Mouse (Mus musculus): ENCODE results near the gene Cd38. TPM values are rescaled to one million over a fixed set of nuclear protein-coding genes. Genes with fewer than 3 reads are reported as not detected.

The Cd38 gene
- polyA plus RNA-seq, 1 experiment from 2014 or later: 6.7 TPM

- peaks cover 5% of the 10 kb centered on the region; the same call in 1 of the 2 replicates for H3K9me3 ChIP-seq
- H3K36me3 ChIP-seq (replicated peaks): no peaks in the 10 kb centered on the region
- H3K27ac ChIP-seq: no peak overlapping the region
- peaks cover 7% of the 10 kb centered on the region for H3K4me1 ChIP-seq
- WGBS: 83% methylated on average over 3 of the region's 3 CpGs
- H3K27me3 ChIP-seq (ENCODE audit: poor library complexity, severe bottlenecking): no peaks in the 10 kb centered on the region
- no peak for DNase-seq (ENCODE audit: extremely low spot score, low spot score)
- no peak overlapping the region for H3K4me3 ChIP-seq
Observed at GRCm38 (mm10) chr5:43842576-43843155, 25.7 kb upstream of the Cd38 start.

- Histone ChIP-seq H3K27me3 (ENCODE audit: poor library complexity, severe bottlenecking) (no peaks in the 10 kb centered on the region), H3K4me3 (no peak overlapping the region), H3K36me3 (replicated peaks) (no peaks in the 10 kb centered on the region), H3K9me3 (peaks cover 5% of the 10 kb centered on the region; the same call in 1 of the 2 replicates), H3K27ac (no peak overlapping the region), H3K4me1 (peaks cover 7% of the 10 kb centered on the region)
- 92% methylated on average over 5 of the region's 5 CpGs for WGBS
- no peak for DNase-seq (ENCODE audit: extremely low spot score, low spot score)
Observed at GRCm38 (mm10) chr5:43845083-43845482, 23.3 kb upstream of the Cd38 start.

GRCm38 (mm10) chr5:43845646-43846045 lies 22.7 kb upstream of the Cd38 start:
- 79% methylated on average over 1 of the region's 1 CpGs for WGBS
- peaks cover 5% of the 10 kb centered on the region; the same call in 1 of the 2 replicates for H3K9me3 ChIP-seq
- no peaks in the 10 kb centered on the region for H3K27me3 ChIP-seq (ENCODE audit: poor library complexity, severe bottlenecking)
- H3K27ac ChIP-seq: no peak overlapping the region
- no peak overlapping the region for H3K4me3 ChIP-seq
- peaks cover 7% of the 10 kb centered on the region for H3K4me1 ChIP-seq
- DNase-seq (ENCODE audit: extremely low spot score, low spot score): no peak
- H3K36me3 ChIP-seq (replicated peaks): no peaks in the 10 kb centered on the region

GRCm38 (mm10) chr5:43846227-43846626 lies 22.1 kb upstream of the Cd38 start:
- Histone ChIP-seq H3K36me3 (replicated peaks) (no peaks in the 10 kb centered on the region), H3K4me3 (no peak overlapping the region), H3K9me3 (peaks cover 5% of the 10 kb centered on the region; the same call in 1 of the 2 replicates), H3K4me1 (peaks cover 7% of the 10 kb centered on the region), H3K27me3 (ENCODE audit: poor library complexity, severe bottlenecking) (no peaks in the 10 kb centered on the region), H3K27ac (no peak overlapping the region)
- no peak for DNase-seq (ENCODE audit: extremely low spot score, low spot score)
- 27% methylated on average over 2 of the region's 2 CpGs for WGBS

GRCm38 (mm10) chr5:43847555-43847954 lies 20.8 kb upstream of the Cd38 start:
- no peak for DNase-seq (ENCODE audit: extremely low spot score, low spot score)
- Histone ChIP-seq H3K27me3 (ENCODE audit: poor library complexity, severe bottlenecking) (no peaks in the 10 kb centered on the region), H3K4me1 (peaks cover 7% of the 10 kb centered on the region), H3K9me3 (peaks cover 5% of the 10 kb centered on the region; the same call in 1 of the 2 replicates), H3K4me3 (no peak overlapping the region), H3K36me3 (replicated peaks) (no peaks in the 10 kb centered on the region), H3K27ac (no peak overlapping the region)

- no peak for DNase-seq (ENCODE audit: extremely low spot score, low spot score)
- Histone ChIP-seq H3K4me3 (no peak overlapping the region), H3K4me1 (peaks cover 7% of the 10 kb centered on the region), H3K27me3 (ENCODE audit: poor library complexity, severe bottlenecking) (no peaks in the 10 kb centered on the region), H3K27ac (no peak overlapping the region), H3K9me3 (peaks cover 5% of the 10 kb centered on the region; the same call in 1 of the 2 replicates), H3K36me3 (replicated peaks) (no peaks in the 10 kb centered on the region)
- 86% methylated on average over 3 of the region's 3 CpGs for WGBS
Observed at GRCm38 (mm10) chr5:43848275-43848674, 20.1 kb upstream of the Cd38 start.

GRCm38 (mm10) chr5:43853096-43853867 lies 15.1 kb upstream of the Cd38 start:
- no peak overlapping the region for H3K27ac ChIP-seq
- WGBS: 81% methylated on average over 11 of the region's 11 CpGs
- DNase-seq (ENCODE audit: extremely low spot score, low spot score): no peak
- H3K27me3 ChIP-seq (ENCODE audit: poor library complexity, severe bottlenecking): no peaks in the 10 kb centered on the region
- H3K36me3 ChIP-seq (replicated peaks): no peaks in the 10 kb centered on the region
- H3K4me1 ChIP-seq: no peaks in the 10 kb centered on the region
- peaks cover 3% of the 10 kb centered on the region; the same call in 1 of the 2 replicates for H3K9me3 ChIP-seq
- H3K4me3 ChIP-seq: no peak overlapping the region

- Histone ChIP-seq H3K36me3 (replicated peaks) (no peaks in the 10 kb centered on the region), H3K4me1 (no peaks in the 10 kb centered on the region), H3K9me3 (peaks cover 3% of the 10 kb centered on the region; the same call in 1 of the 2 replicates), H3K4me3 (no peak overlapping the region), H3K27ac (no peak overlapping the region), H3K27me3 (ENCODE audit: poor library complexity, severe bottlenecking) (no peaks in the 10 kb centered on the region)
- no peak for DNase-seq (ENCODE audit: extremely low spot score, low spot score)
- WGBS: 86% methylated on average over 7 of the region's 7 CpGs
Observed at GRCm38 (mm10) chr5:43853868-43854488, 14.4 kb upstream of the Cd38 start.

- 86% methylated on average over 2 of the region's 2 CpGs for WGBS
- Histone ChIP-seq H3K4me3 (no peak overlapping the region), H3K36me3 (replicated peaks) (no peaks in the 10 kb centered on the region), H3K27ac (no peak overlapping the region), H3K4me1 (no peaks in the 10 kb centered on the region), H3K27me3 (ENCODE audit: poor library complexity, severe bottlenecking) (no peaks in the 10 kb centered on the region), H3K9me3 (peaks cover 3% of the 10 kb centered on the region; the same call in 1 of the 2 replicates)
- no peak for DNase-seq (ENCODE audit: extremely low spot score, low spot score)
Observed at GRCm38 (mm10) chr5:43855769-43856168, 12.6 kb upstream of the Cd38 start.

- H3K27me3 ChIP-seq (ENCODE audit: poor library complexity, severe bottlenecking): no peaks in the 10 kb centered on the region
- no peak overlapping the region for H3K4me3 ChIP-seq
- no peak for DNase-seq (ENCODE audit: extremely low spot score, low spot score)
- 94% methylated on average over 8 of the region's 8 CpGs for WGBS
- H3K36me3 ChIP-seq (replicated peaks): no peaks in the 10 kb centered on the region
- no peak overlapping the region for H3K27ac ChIP-seq
- H3K4me1 ChIP-seq: no peaks in the 10 kb centered on the region
- peaks cover 3% of the 10 kb centered on the region; the same call in 1 of the 2 replicates for H3K9me3 ChIP-seq
Observed at GRCm38 (mm10) chr5:43859663-43860062, 8.7 kb upstream of the Cd38 start.

GRCm38 (mm10) chr5:43860096-43860495 lies 8.3 kb upstream of the Cd38 start:
- no peaks in the 10 kb centered on the region for H3K36me3 ChIP-seq (replicated peaks)
- no peak for DNase-seq (ENCODE audit: extremely low spot score, low spot score)
- WGBS: over 99% methylated on average over 5 of the region's 5 CpGs
- no peak overlapping the region for H3K4me3 ChIP-seq
- no peak overlapping the region for H3K27ac ChIP-seq
- no peaks in the 10 kb centered on the region for H3K4me1 ChIP-seq
- peaks cover 3% of the 10 kb centered on the region; the same call in 1 of the 2 replicates for H3K9me3 ChIP-seq
- no peaks in the 10 kb centered on the region for H3K27me3 ChIP-seq (ENCODE audit: poor library complexity, severe bottlenecking)

GRCm38 (mm10) chr5:43860670-43861431 lies 7.5 kb upstream of the Cd38 start:
- no peaks in the 10 kb centered on the region for H3K27me3 ChIP-seq (ENCODE audit: poor library complexity, severe bottlenecking)
- no peak overlapping the region for H3K4me3 ChIP-seq
- 82% methylated on average over 5 of the region's 5 CpGs for WGBS

More at GRCm38 (mm10) chr5:43860670-43861431, 7.5 kb upstream of the Cd38 start:
- peaks cover 3% of the 10 kb centered on the region; the same call in 1 of the 2 replicates for H3K9me3 ChIP-seq
- H3K4me1 ChIP-seq: no peaks in the 10 kb centered on the region
- DNase-seq (ENCODE audit: extremely low spot score, low spot score): no peak
- no peaks in the 10 kb centered on the region for H3K36me3 ChIP-seq (replicated peaks)
- H3K27ac ChIP-seq: no peak overlapping the region
